Mouse (Mus musculus) lung, adult 2 months (tissue): ENCODE measurements around the gene Cenpt.

Experiments
- CTCF ChIP-seq: fragments of 200-500 bp; IDR thresholded peaks from 2 replicates; pipeline ENCODE4 v1.5.1; 2011; ENCODE audit warnings: mild to moderate bottlenecking, low read length, control low read depth; ENCODE audit not compliant: insufficient read depth
- POLR2A ChIP-seq: fragments of 200-500 bp; IDR thresholded peaks from 2 replicates; pipeline ENCODE4 v1.6.1; 2011; ENCODE audit warnings: low read depth, mild to moderate bottlenecking, control low read depth, low read length, borderline replicate concordance; ENCODE audit errors: extremely low read depth

DNA sequence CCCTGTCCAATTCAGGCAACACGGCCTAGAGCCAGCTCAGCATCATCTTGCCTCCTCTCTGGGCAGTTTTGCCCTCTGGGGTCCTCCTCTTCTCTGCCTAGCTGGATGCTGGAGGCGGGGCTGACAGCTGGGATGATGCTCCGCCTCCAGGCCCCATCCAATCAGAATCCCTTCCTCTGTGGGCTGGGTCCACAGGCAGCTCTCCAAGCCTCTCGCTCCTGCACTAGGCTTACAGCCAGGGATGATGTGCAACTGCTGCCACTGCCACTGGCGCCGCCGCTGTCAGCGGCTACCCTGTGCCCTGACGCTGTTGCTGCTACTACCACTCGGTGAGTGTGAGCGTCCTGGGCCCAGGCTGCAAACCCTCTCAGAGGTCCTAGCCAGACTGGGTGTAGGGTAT, 40.3 kb upstream of the Cenpt start, which contains the start of gene Nrn1l:
- no peak for TF ChIP-seq CTCF
- TF ChIP-seq POLR2A: no peak
